Mouse (Mus musculus) layer of hippocampus, postnatal 25 days (tissue): ENCODE data around the gene Crygd. TPM values are rescaled to one million over a fixed set of nuclear protein-coding genes. Genes with fewer than 3 reads are reported as not detected.
"Not testable (repeated sequence)": the region's sequence is repeated elsewhere in the genome, so short reads cannot be mapped to it uniquely, and the experiment has no call there.

Experiments
- DNase-seq, 2 experiments: peaks; one replicate each; pipeline ENCODE4 v3.0.0; 2022; ENCODE audit warnings: mixed read lengths in 2 of 2, low spot score in 1 of 2; ENCODE audit errors: extremely low spot score in 1 of 2
- total RNA-seq, 2 experiments: library from RNA; stranded (reverse); gene quantifications; 2 replicates each; pipeline ENCODE4 v1.2.3; 2021

Gene Crygd
- not detected for total RNA-seq

DNA sequence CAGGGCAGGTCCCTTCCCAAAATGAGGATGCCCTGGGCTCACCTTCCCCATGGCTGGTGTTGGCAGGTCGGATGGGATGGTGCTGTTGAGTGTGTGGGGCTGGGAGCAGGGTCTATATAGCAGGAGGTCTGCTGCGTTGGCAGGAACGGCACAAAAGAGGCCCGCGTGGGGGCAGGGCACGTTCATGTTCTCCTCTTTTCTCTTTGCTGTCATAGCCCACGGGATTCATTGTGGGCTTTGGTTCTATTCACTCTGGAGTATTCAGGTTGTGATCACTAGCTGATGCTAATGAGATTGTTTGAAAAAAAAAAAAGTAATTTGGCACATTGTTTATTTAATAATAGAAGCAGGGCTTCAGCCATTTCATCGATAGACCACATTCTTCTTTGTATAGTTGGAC is at the start of gene Crygd:
Crygd (minus strand) TSS at position 101 of the 400 bp plus-strand sequence.
- no peak for DNase-seq

DNA sequence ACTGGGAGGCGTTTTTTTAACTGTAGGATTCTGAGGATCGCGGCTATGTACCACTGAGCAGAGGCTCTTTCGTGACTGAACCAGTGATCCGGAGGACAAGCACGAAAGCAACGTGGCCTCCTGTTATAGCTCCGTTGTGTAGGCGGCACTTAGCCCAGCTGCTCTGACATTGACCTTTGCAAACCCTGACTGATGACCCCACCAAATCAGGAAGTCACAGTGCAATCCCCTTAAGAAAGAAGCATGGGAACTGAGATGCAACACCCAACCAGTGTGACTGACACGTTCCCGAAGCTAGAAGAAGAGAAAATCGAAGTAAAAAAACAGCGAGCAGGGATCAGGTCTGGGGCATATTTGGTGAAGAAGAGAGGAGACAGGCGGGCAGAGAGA is 49.5 kb upstream of the Crygd start:
- no peak for DNase-seq

DNA sequence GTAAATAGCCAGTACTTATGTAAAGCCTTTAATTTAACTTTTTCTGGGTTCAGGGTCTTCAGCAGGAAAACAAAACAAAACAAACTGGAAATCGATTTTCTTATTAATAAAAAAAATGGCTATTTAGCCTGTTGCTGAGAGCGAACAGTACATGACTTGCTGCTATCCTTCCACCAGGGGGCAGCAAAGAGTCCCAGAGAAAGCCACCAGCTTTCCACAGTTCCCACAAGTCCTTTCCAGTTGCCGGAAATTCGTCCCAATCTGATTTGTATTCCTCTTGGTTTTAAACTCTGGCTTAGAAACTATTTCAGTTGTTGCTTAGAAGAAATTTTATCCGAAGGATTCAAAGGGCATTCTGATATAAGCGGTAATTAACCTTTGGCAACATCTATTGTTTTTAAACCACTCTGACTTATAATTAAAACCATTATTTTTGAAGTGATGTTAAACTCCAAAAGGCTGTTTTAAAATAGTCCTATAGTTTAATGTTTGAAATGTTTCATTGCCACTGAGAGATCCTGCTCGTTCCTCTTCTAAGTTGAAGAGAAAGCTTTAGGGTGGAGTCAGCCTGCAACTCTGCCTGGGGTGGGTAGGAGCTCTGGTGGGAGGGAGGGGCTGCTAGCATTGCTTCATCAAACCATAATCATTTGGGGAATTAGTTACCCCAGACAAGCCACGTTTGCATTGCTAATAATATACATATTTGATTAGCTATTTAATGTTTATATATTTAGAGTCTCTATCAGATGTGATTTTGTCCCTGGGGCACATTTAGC is 49.0 kb upstream of the Crygd start:
- peak in 1 of 2 experiments; percentile 79 for DNase-seq

DNA sequence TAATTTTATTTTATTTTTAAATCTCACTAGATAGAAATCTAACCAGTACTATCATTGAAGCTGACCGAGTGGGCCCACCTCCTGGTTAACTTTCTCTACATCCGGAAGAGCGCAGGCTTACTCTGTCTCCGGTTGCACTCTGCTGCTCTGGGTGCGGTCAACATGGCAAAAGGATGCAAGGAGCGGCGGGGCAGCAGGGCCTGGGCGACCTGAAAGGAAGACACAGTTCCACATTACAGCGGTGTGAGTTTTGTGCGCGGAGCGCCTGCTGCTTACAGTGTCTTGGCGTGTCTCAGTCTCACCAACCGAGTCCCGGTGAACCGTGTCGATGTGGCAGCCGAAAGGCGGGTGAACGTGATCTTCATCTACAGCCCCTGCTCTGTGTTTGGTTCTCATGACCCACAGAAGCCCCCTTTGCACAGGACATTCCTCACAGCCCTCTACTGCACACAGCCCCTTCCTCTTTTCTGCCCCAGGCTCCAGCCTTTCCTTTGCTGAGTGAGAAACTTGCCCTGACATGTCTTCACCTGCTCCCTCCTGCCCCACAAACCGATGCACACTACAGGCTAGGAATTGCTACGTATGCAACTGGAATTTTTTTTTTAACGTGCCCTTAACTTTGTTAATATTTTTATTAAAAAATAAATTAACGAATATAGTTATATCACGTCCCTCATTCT is 46.6 kb upstream of the Crygd start:
- DNase-seq, result no peak

DNA sequence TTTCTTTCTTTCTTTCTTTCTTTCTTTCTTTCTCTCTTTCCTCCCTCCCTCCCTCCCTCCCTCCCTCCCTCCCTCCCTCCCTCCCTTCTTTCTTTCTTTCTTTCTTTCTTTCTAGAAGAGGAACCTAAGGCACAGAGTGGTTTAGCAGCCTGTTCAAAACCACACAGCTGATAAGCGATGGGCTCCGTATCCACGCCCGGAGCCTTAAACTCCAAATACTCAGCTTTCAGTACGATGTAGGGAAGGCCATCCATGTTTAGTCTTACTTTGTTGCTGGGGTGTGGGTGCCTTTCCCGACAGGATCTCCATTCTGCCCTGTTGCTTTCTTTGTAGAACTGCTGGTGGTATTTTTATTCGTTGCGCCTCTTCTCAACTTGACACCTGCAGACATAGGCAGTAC is 45.9 kb upstream of the Crygd start:
- DNase-seq, result no peak

DNA sequence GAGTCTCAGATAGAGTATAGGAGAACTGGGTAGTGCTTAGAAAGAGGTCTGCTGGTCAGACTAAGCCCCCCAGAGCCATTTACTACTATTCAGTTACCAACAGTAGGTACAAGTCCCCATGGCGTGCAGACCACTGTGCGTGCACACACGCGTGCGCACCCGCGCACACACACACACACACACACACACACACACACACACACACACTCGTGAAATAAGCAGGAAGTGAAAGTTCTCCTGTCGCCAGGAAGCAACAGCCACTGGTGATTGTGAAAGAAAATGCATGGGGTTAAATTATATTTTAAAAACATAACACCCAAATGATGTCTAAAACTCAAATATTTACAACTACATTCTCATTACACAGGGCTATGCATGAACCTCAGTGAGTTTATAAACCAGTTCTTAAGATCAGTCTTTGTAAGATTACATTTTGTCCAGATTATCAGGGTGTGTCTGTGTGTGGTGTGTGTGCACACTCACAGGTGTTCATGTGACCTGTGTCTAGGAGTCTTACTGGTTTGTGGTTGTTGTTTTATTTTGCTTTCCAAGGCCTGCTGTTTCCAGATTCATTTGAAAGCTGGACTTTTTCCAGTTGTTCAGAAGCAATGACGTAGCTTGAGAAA is 44.5 kb upstream of the Crygd start:
- no peak for DNase-seq

DNA sequence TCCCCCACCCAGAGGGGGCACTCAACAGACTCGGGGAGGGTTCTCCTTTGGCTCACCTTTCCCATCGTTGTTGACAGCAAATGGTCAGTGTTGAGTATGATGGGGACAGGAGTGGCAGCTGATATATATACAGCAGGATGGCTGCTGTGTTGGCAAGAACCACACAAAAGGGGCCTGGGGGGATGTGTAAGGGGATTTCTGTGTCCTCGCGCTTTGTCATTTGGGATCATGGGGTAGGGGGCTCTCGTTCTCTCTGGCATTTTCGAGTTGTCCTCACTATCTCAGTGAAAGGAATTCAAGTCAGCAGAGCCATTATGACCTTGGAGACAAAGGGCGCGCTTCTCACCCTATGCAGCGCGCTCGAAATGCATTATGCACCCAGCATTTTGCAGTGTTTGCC is 40.0 kb upstream of the Crygd start, which contains the start of gene Cryga:
Cryga (minus strand) TSS at position 101 of the 400 bp plus-strand sequence.
- no peak for DNase-seq

DNA sequence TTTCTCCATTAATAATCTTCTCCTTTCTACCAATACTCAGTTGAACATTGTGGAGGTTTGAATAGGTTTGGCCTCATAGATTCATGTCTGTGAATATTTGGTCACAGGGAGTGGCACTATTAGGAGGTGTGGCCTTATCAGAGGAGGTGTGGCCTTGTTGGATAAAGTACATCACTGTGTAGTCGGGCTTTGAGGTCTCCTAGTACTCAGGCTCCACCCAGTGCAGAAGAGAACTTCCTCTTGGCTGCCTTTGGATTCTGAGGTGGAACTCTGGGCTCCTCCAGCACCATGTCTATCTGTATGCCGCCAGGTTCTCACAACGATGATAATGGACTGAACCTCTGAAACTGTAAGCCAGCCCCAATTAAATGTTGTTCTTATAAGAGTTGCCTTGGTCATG is 33.7 kb upstream of the Crygd start:
- no peak for DNase-seq

DNA sequence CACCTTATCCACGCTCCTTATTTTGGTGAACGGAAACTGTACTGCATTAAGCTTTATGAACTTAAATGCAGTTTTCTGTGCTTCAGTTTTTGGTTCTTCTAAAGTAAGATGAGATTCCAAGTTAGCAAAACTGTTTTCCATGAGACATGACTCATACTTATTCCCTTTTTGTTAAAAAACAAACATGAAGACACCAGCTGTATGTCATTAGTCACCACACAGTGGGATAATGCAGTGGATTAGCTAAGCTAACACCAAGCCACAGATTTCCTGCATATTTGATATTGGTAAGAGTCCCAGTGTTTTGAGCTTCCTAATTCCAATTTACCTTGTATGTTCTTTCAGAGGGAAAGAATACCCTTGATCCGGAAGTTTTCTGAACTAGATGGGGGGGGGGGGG is 28.3 kb upstream of the Crygd start:
- DNase-seq, result no peak

DNA sequence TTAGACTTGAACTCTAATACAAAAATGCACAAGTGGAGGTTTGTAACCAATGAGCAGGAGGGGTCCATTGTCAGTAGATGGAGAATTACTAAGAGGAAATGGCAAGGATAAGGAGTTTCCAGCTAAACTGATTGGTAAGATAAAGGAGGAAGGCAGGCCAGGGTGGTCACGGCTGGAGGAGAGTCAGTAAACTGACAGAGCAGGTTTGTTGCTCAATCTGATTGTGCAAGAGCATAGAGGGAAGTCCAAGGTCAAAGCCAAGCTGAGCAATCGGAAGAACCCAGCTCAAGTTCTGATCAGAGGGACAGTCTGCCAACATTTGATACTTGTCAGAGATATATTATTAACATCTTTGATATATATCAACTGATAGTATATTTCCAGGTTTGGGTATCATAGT is 27.1 kb upstream of the Crygd start:
- DNase-seq, result no peak

DNA sequence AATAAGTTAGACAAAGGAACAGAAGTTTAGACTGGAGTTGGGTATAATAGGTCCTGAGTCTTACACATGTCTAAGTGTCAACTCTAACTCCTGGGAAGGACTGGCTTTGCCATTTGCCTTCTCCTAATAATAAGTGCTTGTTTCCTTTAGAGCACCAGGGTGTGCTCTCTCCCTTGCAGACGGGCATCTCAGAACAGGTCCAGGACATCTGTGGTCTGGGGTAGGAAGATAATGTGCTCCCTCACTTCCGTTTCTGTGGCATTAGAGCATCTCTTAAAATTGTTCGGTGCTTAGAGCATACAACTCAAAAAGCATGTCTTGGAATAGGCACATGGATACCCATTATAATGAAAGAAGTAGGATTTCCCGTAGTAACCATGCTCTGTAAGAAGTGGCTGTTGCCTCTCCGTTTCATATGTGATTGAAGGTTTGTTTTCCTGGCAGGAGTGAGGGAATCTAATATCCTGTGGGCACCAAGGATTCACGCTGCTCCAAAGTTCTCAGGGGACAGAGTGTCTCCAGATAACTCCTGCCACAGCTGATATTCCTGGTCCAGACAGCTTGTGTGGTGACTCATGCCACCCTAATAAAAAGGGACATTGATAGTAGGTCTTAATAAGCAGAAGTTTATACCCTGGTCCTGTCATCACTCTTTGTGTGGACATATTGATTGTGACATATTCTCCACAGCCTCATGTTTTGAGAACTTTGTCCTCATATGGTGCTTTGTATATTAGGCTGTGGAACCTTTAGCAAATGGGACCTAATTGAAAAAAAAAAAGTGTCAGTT is 25.5 kb upstream of the Crygd start:
- DNase-seq, result no peak

DNA sequence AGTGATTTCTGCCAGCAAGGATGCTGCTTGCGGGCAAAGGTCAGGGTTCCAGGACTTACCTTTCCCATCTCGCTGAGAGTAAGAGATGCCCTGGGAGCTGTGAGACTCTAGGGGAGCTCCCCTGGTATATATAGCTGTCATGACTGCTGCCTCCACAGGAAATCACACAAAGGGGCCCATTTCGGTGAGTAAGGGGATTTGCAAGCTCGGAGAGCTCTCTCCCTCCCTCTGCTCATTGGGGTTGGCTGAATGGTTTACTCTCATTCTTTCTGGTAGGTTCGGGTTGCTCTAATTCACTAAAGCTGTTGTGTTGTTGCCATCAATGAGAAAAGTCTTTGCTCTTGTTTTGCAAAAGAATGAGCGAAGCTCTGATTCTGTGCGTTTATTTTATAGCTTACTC is 18.9 kb upstream of the Crygd start, which contains the start of gene Crygb:
Crygb (minus strand) TSS at position 101 of the 400 bp plus-strand sequence.
- no peak for DNase-seq

DNA sequence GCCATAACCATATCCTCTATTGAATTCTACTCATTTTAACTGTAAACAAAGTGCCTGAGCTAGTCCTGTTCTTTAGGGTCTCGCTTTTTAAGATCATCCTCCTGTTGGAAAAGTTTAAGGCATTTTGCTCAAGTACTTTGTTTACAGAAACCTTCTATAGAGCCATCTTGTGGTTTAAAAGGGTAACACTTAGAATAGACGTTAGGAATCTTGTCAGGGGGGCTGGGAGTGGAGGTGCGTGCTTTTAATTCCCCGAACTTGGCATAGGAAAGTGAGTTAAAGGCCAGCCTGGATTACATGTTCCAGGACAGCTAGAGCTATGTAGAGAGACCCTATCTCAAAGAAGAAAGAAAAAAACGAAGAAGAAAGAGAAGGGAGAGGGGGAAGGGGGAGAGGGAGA is 12.4 kb upstream of the Crygd start:
- DNase-seq, result no peak

DNA sequence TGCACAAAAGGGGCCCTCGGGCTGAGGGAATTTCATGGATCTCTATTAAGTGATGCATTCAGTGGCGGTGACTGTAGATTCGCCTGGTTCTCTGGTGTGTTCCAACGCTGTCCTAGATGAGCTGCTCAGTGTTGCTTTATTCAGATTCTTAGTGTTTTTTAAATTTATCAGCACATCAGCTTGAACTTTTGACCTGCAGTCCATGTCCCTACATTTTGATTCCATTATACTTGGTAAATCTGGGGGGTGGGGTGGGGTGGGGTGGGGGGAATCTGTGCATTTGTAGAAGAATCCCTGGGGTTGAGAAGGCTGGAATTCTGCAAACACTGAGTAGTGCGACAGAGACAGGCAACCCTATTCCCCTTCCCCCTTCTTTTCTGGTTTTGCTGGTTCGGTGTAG is 10.3 kb upstream of the Crygd start, which contains the start of gene Crygc:
Crygc (minus strand) TSS at position 101 of the 400 bp plus-strand sequence.
- no peak for DNase-seq

DNA sequence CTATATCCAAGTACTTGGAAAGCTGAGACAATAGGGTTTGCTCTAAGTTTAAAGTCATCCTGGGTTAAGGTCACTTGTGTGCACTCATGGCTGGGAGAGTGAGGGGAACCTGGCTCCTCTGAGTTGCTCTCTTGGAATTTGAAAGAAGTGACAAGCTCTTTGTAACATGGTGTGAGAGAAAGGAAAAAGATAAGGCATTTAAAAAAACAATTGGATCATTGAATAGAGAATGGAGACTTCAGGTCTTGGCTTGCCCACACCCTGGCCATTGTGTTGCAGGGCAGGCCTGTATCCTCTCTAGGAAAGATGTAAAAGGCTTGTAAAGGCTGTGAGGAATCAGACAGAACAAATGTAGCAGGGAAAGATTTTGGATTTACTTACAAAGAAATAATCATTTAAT is 4.6 kb upstream of the Crygd start:
- no peak for DNase-seq

DNA sequence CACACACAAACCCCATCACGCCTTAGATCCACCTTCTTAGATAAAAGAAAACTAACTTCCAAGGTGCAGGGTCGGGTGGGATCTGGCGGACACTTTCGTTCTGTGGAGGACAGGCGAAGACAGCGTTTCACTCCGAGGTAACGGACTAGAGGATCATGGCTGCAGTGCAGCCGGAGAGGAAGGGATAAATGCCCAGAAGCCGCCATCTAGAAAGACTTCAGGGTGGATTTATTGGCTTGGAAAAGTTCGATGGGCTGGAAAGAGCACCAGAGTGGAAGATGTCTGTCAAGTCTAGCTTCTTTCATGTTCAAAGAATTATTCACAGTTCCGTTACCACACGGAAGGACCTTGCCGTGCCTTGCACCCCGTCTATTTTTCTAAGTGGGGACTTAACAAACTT is 949 bp upstream of the Crygd start:
- DNase-seq, result no peak

DNA sequence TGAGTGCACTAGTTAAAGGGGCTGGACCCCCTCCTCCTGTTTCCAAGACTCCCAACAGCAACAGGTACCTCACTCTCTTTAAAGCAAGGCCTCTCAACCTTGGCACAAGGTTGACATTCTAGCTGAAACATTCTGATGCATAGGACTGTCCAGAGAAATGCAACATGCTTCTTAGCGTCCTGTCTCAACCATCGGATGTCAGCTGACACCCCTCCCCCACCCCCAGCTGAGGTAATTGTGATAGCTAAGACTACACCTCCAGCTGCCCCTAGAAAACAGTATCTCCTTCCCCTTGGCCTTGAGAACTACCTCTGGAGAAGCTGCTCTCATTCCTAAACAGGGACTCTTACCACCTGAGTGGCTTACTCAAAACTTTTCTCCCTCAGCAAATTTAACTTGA is 11.1 kb downstream of the Crygd start:
- DNase-seq, result no peak

DNA sequence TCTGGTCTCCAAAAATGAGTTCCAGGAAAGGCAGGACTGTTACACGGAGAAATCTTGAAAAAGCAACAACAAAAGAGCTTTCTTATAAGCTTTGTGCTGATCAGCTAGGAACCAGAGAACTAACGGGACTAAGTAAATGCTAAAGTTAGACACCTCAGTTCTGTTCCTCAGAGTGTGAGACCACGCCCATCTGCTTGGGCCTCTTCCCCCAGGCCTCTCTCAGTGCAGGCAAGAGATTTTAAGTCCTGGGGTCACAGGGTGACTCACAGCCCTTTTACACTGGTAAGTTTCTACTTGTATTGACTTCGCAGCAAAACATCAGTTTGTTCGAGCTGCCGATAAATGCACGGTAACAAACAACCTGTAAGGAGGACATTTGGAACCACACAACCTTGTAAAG is 11.6 kb downstream of the Crygd start:
- DNase-seq, result no peak

DNA sequence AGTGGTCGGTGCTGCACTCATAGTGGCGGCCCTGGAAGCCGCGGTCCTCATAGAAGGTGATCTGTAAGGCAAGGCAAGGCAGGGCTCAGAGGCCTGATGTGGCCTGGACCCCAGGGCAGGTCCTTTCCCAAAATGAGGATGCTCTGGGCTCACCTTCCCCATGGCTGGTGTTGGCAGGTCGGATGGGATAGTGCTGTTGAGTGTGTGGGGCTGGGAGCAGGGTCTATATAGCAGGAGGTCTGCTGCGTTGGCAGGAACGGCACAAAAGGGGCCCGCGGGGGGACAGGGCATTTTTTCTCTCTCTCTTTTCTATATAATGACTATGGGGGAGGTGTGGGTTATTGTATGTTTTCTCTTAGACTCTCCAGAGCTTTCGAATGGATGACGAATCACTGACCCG is 12.3 kb downstream of the Crygd start, which contains the start of gene Cryge:
Cryge (minus strand) TSS at position 198 of the 400 bp plus-strand sequence.
- DNase-seq, result not testable (repeated sequence)

DNA sequence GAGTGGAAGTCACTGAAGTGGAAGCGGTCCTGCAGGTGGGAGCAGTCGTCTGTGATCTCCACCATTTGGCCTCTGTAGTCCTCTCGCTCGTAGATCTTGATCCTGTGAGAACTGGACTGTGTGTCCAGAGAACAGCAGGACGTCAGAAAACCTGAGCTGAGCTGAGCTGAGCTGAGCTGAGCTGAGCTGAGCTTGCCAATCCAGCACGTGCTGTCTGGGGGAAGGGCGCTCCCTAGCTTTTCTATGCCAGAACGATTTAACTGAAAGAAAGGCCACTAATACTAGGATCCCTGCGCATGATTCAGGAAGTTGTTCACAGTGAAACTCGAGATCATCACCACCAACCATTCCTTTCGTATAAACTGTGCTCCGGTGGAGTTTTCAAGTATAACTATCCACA is 14.5 kb downstream of the Crygd start:
- DNase-seq, result peak in 1 of 2 experiments; percentile 25
